Mouse (Mus musculus) CH12.LX (cell line): ENCODE results near the gene Hcn3. TPM values are rescaled to one million over a fixed set of nuclear protein-coding genes. Genes with fewer than 3 reads are reported as not detected.

Experiments used
- DNase-seq: peaks from one replicate; pipeline ENCODE4 v3.0.0-alpha.2; 2013; ENCODE audit errors: extremely low read depth
- H3K27ac ChIP-seq: 2 replicates; pipeline ENCODE4 v1.5.1; 2012; ENCODE audit warnings: low read depth, mild to moderate bottlenecking, control low read depth, moderate library complexity; ENCODE audit not compliant: insufficient read depth
- H3K27me3 ChIP-seq: replicated peaks from 2 replicates; pipeline ENCODE3; 2012; ENCODE audit warnings: inconsistent platforms
- H3K36me3 ChIP-seq, 2 experiments: replicated peaks in 1 of 2; 2 replicates each; pipeline versions ENCODE3 to v1.6.1; 2012; ENCODE audit warnings: inconsistent platforms in 1 of 2, low read length in 1 of 2, mild to moderate bottlenecking in 1 of 2, mixed read lengths in 1 of 2, moderate library complexity in 1 of 2; ENCODE audit not compliant: control insufficient read depth in 1 of 2, insufficient read depth in 1 of 2
- H3K4me1 ChIP-seq, 2 experiments: 2 replicates each; pipeline ENCODE4 v1.6.1; 2012; ENCODE audit warnings: inconsistent platforms in 1 of 2, moderate library complexity in 1 of 2; ENCODE audit not compliant: insufficient read depth in 2 of 2, control insufficient read depth in 1 of 2
- H3K4me2 ChIP-seq: 2 replicates; pipeline ENCODE4 v1.6.1; 2012; ENCODE audit warnings: low read depth, mild to moderate bottlenecking, control low read depth; ENCODE audit not compliant: poor library complexity, insufficient read depth, severe bottlenecking
- H3K4me3 ChIP-seq, 3 experiments: fragments of 150-350 bp in 1 of 3; sonication (generic) in 1 of 3; replicated peaks in 1 of 3; 2 replicates each; pipeline versions ENCODE3 to v1.5.1; 2011 to 2012; ENCODE audit warnings: low read depth in 2 of 3, low read length in 2 of 3, mild to moderate bottlenecking in 2 of 3, moderate library complexity in 2 of 3, control low read depth in 1 of 3, improper control_type of control experiment in 1 of 3, inconsistent platforms in 1 of 3, mixed read lengths in 1 of 3; ENCODE audit not compliant: poor library complexity in 1 of 3
- H3K79me2 ChIP-seq: replicated peaks from 2 replicates; pipeline ENCODE4 v1.6.1; 2012; ENCODE audit warnings: mild to moderate bottlenecking, moderate library complexity; ENCODE audit not compliant: control insufficient read depth, poor library complexity, insufficient read depth, severe bottlenecking; ENCODE audit errors: extremely low read depth
- H3K9ac ChIP-seq: 2 replicates; pipeline ENCODE4 v1.6.1; 2012; ENCODE audit warnings: low read depth, mild to moderate bottlenecking, control low read depth, moderate library complexity; ENCODE audit not compliant: insufficient read depth
- H3K9me3 ChIP-seq: replicated peaks from 2 replicates; pipeline ENCODE3; 2012; ENCODE audit warnings: low read length, inconsistent platforms, mixed read lengths
- CHD1 ChIP-seq: IDR thresholded peaks from 2 replicates; pipeline ENCODE4 v1.6.1; 2012; ENCODE audit warnings: low read depth, low read length, improper control_type of control experiment, inconsistent platforms
- CTCF ChIP-seq, 2 experiments: IDR thresholded peaks in 1 of 2; conservative IDR thresholded peaks in 1 of 2; 2 replicates each; pipeline ENCODE4 v1.5.1; 2011 to 2012; ENCODE audit warnings: low read depth in 2 of 2, low read length in 2 of 2, improper control_type of control experiment in 1 of 2, inconsistent platforms in 1 of 2, mild to moderate bottlenecking in 1 of 2, moderate library complexity in 1 of 2
- E2F4 ChIP-seq: IDR thresholded peaks from 2 replicates; pipeline ENCODE4 v1.6.1; 2011; ENCODE audit warnings: low read depth, low read length, improper control_type of control experiment; ENCODE audit not compliant: insufficient replicate concordance
- GABPA ChIP-seq: IDR thresholded peaks from 2 replicates; pipeline ENCODE4 v1.6.1; 2012; ENCODE audit warnings: low read depth, low read length, improper control_type of control experiment, inconsistent platforms; ENCODE audit not compliant: insufficient replicate concordance
- HCFC1 ChIP-seq: IDR thresholded peaks from 2 replicates; pipeline ENCODE4 v1.6.1; 2012; ENCODE audit warnings: low read depth, mild to moderate bottlenecking, inconsistent platforms, low read length, improper control_type of control experiment
- IRF4 ChIP-seq: IDR thresholded peaks from 2 replicates; pipeline ENCODE4 v1.6.1; 2014; ENCODE audit warnings: low read depth, mild to moderate bottlenecking, inconsistent platforms, low read length, improper control_type of control experiment
- JUND ChIP-seq: conservative IDR thresholded peaks from 2 replicates; pipeline ENCODE4 v1.6.1; 2011; ENCODE audit warnings: low read depth, low read length, improper control_type of control experiment
- KAT2A ChIP-seq: IDR thresholded peaks from 2 replicates; pipeline ENCODE4 v1.6.1; 2012; ENCODE audit warnings: low read length, improper control_type of control experiment, inconsistent platforms; ENCODE audit not compliant: insufficient replicate concordance
- MAFK ChIP-seq: IDR thresholded peaks from 2 replicates; pipeline ENCODE4 v1.6.1; 2011; ENCODE audit warnings: low read length, improper control_type of control experiment; ENCODE audit not compliant: insufficient replicate concordance
- MAZ ChIP-seq: IDR thresholded peaks from 2 replicates; pipeline ENCODE4 v1.6.1; 2012; ENCODE audit warnings: low read depth, mild to moderate bottlenecking, inconsistent platforms, low read length, improper control_type of control experiment, moderate library complexity
- MXI1 ChIP-seq: IDR thresholded peaks from 2 replicates; pipeline ENCODE4 v1.6.1; 2011; ENCODE audit warnings: mild to moderate bottlenecking, low read depth, low read length, improper control_type of control experiment
- MYC ChIP-seq: IDR thresholded peaks from 2 replicates; pipeline ENCODE4 v1.6.1; 2011; ENCODE audit warnings: low read depth, mild to moderate bottlenecking, improper control_type of control experiment, low read length
- POLR2A ChIP-seq: IDR thresholded peaks from 2 replicates; pipeline ENCODE4 v1.6.1; 2011; ENCODE audit warnings: low read depth, mild to moderate bottlenecking, improper control_type of control experiment, low read length
- POLR2AphosphoS2 ChIP-seq: IDR thresholded peaks from 2 replicates; pipeline ENCODE4 v1.6.1; 2011; ENCODE audit warnings: low read depth, low read length, improper control_type of control experiment
- RAD21 ChIP-seq: IDR thresholded peaks from 2 replicates; pipeline ENCODE4 v1.6.1; 2011; ENCODE audit warnings: low read depth, mild to moderate bottlenecking, low read length, improper control_type of control experiment, moderate library complexity
- RCOR1 ChIP-seq: conservative IDR thresholded peaks from 2 replicates; pipeline ENCODE4 v1.6.1; 2012; ENCODE audit warnings: low read depth, mild to moderate bottlenecking, inconsistent platforms, low read length, improper control_type of control experiment
- SIN3A ChIP-seq: IDR thresholded peaks from 2 replicates; pipeline ENCODE4 v1.6.1; 2012; ENCODE audit warnings: low read length, improper control_type of control experiment, inconsistent platforms
- TBP ChIP-seq: conservative IDR thresholded peaks from 2 replicates; pipeline ENCODE4 v1.6.1; 2011; ENCODE audit warnings: low read depth, low read length, improper control_type of control experiment
- USF1 ChIP-seq: IDR thresholded peaks from 2 replicates; pipeline ENCODE4 v1.6.1; 2014; ENCODE audit warnings: low read depth, mild to moderate bottlenecking, inconsistent platforms, low read length, improper control_type of control experiment
- USF2 ChIP-seq: conservative IDR thresholded peaks from 2 replicates; pipeline ENCODE4 v1.6.1; 2011; ENCODE audit warnings: low read depth, low read length, improper control_type of control experiment
- ZMIZ1 ChIP-seq: IDR thresholded peaks from 2 replicates; pipeline ENCODE4 v1.6.1; 2012; ENCODE audit warnings: low read depth, mild to moderate bottlenecking, inconsistent platforms, low read length, improper control_type of control experiment
- dilution Hi-C: fragments of 300-500 bp; cut with MboI; formaldehyde crosslinking; loops from 2 replicates; pipeline ENCODE4 v1.14.3; 2020; ENCODE audit warnings: low sequenced_read_pairs; ENCODE audit not compliant: extremely low pct_unique_long_range_greater_than_20kb, extremely low pct_ligation_motif_present
- in situ Hi-C: fragments of 300-500 bp; cut with MboI; formaldehyde crosslinking; loops from 3 replicates; pipeline ENCODE4 v1.14.3; 2019; ENCODE audit warnings: low sequenced_read_pairs, low pct_ligation_motif_present, low pct_unique_long_range_greater_than_20kb, mixed read lengths
- polyA plus RNA-seq: library from polyadenylated mRNA; unstranded; fragments of >175 nt; gene quantifications from 2 replicates; pipeline ENCODE4 v1.2.1, GENCODE M21; 2012; ENCODE audit warnings: low read depth; ENCODE audit not compliant: insufficient read length
- total RNA-seq, 2 experiments: library from RNA; depleted of rRNA; stranded (reverse); fragments of 300-350 nt in 1 of 2; fragments of >200 nt in 1 of 2; gene quantifications; 2 replicates each; pipeline ENCODE4 v1.2.3; 2012 to 2014

Hcn3 gene
- total and polyA plus RNA-seq, 3 experiments: 1.7 to 3.2 (median 2.0) TPM

GRCm38 (mm10) chr3:89187690-89188477 is 27.9 kb upstream of the Hcn3 start:
- no peak overlapping the region for H3K4me3 ChIP-seq
- DNase-seq: no peak
- peaks cover 27 to 77% of the 10 kb centered on the region in 2 experiments for H3K36me3 ChIP-seq
- no peak overlapping the region for H3K4me2 ChIP-seq
- H3K9me3 ChIP-seq: no peaks in the 10 kb centered on the region
- H3K4me1 ChIP-seq: no peaks in the 10 kb centered on the region
- no peaks in the 10 kb centered on the region for H3K79me2 ChIP-seq
- TF ChIP-seq CTCF (conservative IDR thresholded peaks at IDR 0.05 in 1 of 2, IDR thresholded peaks at IDR 0.05 in 1 of 2; ENCODE audit: low read depth in 2 of 2, low read length in 2 of 2) (no peak), MYC (no peak), E2F4 (no peak), JUND (no peak), MAZ (no peak), RCOR1 (no peak), RAD21 (no peak), ZMIZ1 (no peak), KAT2A (no peak), IRF4 (no peak)
- TF ChIP-seq, all 38 proteins: peak for 0
- Histone ChIP-seq H3K27ac (no peak overlapping the region), H3K9ac (no peak overlapping the region), H3K27me3 (no peaks in the 10 kb centered on the region)
- dilution Hi-C loops (no loop called here), in situ Hi-C loops (no loop called here)

- H3K27ac ChIP-seq: no peak overlapping the region
- H3K9me3 ChIP-seq: no peaks in the 10 kb centered on the region
- TF ChIP-seq MXI1: no peak
- no peak for TF ChIP-seq USF1
- no peak for TF ChIP-seq CHD1
- no peak for TF ChIP-seq MYC
- TF ChIP-seq KAT2A: no peak
- no peak for TF ChIP-seq TBP
- TF ChIP-seq SIN3A: no peak
- no peak for TF ChIP-seq E2F4
- no peak for TF ChIP-seq CTCF (conservative IDR thresholded peaks at IDR 0.05 in 1 of 2, IDR thresholded peaks at IDR 0.05 in 1 of 2; ENCODE audit: low read depth in 2 of 2, low read length in 2 of 2)
- no peak for TF ChIP-seq POLR2AphosphoS2
- no peak for TF ChIP-seq POLR2A
- no peak for TF ChIP-seq USF2
- TF ChIP-seq GABPA: no peak
- no peak for TF ChIP-seq HCFC1
- TF ChIP-seq MAFK: no peak
- H3K4me3 ChIP-seq: no peak overlapping the region
- no peaks in the 10 kb centered on the region for H3K79me2 ChIP-seq
- no peaks in the 10 kb centered on the region for H3K27me3 ChIP-seq
- in situ Hi-C loops: no loop called here
- no peaks in the 10 kb centered on the region for H3K4me1 ChIP-seq
- H3K4me2 ChIP-seq: no peak overlapping the region
- dilution Hi-C loops: no loop called here
- no peak overlapping the region for H3K9ac ChIP-seq
- H3K36me3 ChIP-seq: peaks cover 32 to 84% of the 10 kb centered on the region in 2 experiments
- no peak for DNase-seq
Observed at GRCm38 (mm10) chr3:89187197-89187596, 27.2 kb upstream of the Hcn3 start.
